Mouse (Mus musculus) embryonic fibroblast, embryonic 13.5 days (primary cell): ENCODE data around the gene Cpd.

ENCODE experiments used
- CTCF ChIP-seq: IDR thresholded peaks from 2 replicates; pipeline ENCODE4 v1.5.1; 2011; ENCODE audit warnings: mild to moderate bottlenecking, control low read depth, low read length, moderate library complexity, borderline replicate concordance; ENCODE audit not compliant: insufficient read depth
- POLR2A ChIP-seq: IDR thresholded peaks from 2 replicates; pipeline ENCODE4 v1.6.1; 2011; ENCODE audit warnings: low read depth, mild to moderate bottlenecking, control low read depth, low read length, moderate library complexity

- TF ChIP-seq POLR2A (no peak), CTCF (no peak)
Measured at GRCm38 (mm10) chr11:76891738-76892349, 45.0 kb upstream of the Cpd start.
